8 mouse cellular contexts compared by ENCODE assay signal in the genomic region with DNA sequence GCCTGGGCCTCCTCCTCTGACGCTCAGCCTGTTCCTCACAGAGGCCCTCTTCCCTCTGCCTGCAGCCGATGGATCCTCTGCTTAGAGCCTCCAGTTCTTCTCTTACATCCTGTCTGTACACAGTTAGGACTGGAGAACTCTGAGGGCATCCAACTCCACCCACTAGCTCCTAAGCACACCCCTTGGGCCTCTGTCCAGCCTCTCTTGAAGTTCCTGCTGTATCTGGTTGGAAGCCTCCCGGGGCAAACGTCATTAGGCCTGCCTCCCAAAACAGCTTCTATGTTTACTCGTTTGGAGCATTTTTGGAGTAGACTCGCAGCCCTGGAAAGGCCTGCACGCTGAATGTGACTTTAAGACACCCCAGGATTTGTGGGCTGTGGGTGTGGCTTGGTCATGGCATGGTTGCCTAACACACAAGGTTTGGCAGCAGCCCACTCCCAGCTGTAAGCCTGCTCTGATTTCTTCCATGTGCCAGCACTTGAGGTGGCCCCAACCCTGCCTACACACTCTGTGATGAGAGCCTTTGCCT. TPM values are rescaled to one million over a fixed set of nuclear protein-coding genes. Genes with fewer than 3 reads are reported as not detected.
DNase-seq lines count a peak whose midpoint lies in the region; ATAC-seq lines count a peak whose summit lies in the region.

A gene (minus strand): TSS at position 200 of the 529 bp plus-strand sequence.

- H3K27me3 ChIP-seq in forebrain, embryonic 16.5 days (replicated peaks; ENCODE audit: control insufficient read depth, insufficient read depth, low read length), result no peaks in the 10 kb centered on the region
- no peaks in the 10 kb centered on the region for H3K27me3 ChIP-seq in lung, embryonic 15.5 days

- no peak for ATAC-seq in forebrain, embryonic 16.5 days
- ATAC-seq in lung, embryonic 15.5 days (ENCODE audit: borderline replicate concordance, extremely low read depth, low FRiP score, low TSS enrichment), result peak; percentile 98

- H3K4me1 ChIP-seq in forebrain, embryonic 16.5 days (replicated peaks; ENCODE audit: control insufficient read depth, insufficient read depth, low read length), result no peaks in the 10 kb centered on the region
- peaks cover 34% of the 10 kb centered on the region for H3K4me1 ChIP-seq in lung, embryonic 15.5 days

- no peak within 1 kb of the TSS for H3K4me3 ChIP-seq in forebrain, embryonic 16.5 days (replicated peaks; ENCODE audit: low read length)
- peak within 1 kb of the TSS; percentile 46 for H3K4me3 ChIP-seq in lung, embryonic 15.5 days

- no peak within 1 kb of the TSS for H3K4me2 ChIP-seq in forebrain, embryonic 16.5 days (ENCODE audit: low read length)
- peak within 1 kb of the TSS; percentile 63 for H3K4me2 ChIP-seq in lung, embryonic 15.5 days

- H3K36me3 ChIP-seq in forebrain, embryonic 16.5 days (ENCODE audit: control insufficient read depth, insufficient read depth), result no peaks in the 10 kb centered on the region
- H3K36me3 ChIP-seq in lung, embryonic 15.5 days, result no peaks in the 10 kb centered on the region

- WGBS in forebrain, embryonic 16.5 days, result 75% methylated on average over 7 of the region's 7 CpGs
- whole genome bisulfite sequencing in lung, embryonic 15.5 days, result 20% methylated on average over 7 of the region's 7 CpGs

- H3K9me3 ChIP-seq in forebrain, embryonic 16.5 days (ENCODE audit: control insufficient read depth, low read length), result no peaks in the 10 kb centered on the region
- H3K9me3 ChIP-seq in lung, embryonic 15.5 days, result no peaks in the 10 kb centered on the region

- DNase-seq in 416B (ENCODE audit: low read depth), result peak; percentile 75
- DNase-seq in adrenal gland, postnatal 10 days, result peak; percentile 92
- DNase-seq in heart, postnatal 4 days, result peak; percentile 94
- peak in 1 of 2 experiments; percentile 42 for DNase-seq in layer of hippocampus, adult 8-10 months (ENCODE audit: low spot score in 2 of 2)
- peak; percentile 70 for DNase-seq in ovary, postnatal 10 days (ENCODE audit: low spot score)
- no peak for DNase-seq in embryo, embryonic 10 days (ENCODE audit: low spot score)

- no peak within 1 kb of the TSS for H3K9ac ChIP-seq in forebrain, embryonic 16.5 days (replicated peaks; ENCODE audit: low read depth, low read length)
- peak within 1 kb of the TSS; percentile 47 for H3K9ac ChIP-seq in lung, embryonic 15.5 days

- no peak within 1 kb of the TSS for H3K27ac ChIP-seq in forebrain, embryonic 16.5 days (ENCODE audit: low read length)
- peak within 1 kb of the TSS; percentile 93 for H3K27ac ChIP-seq in lung, embryonic 15.5 days

RNA-seq across cellular contexts. Expression of the gene that starts here (rescaled TPM):
- total RNA-seq in adrenal gland, postnatal 10 days (2021), result 100 to 1,000 TPM; 169 to 185 TPM
- 17.7 and 24.4 TPM in 2 replicates for polyA plus RNA-seq in forebrain, embryonic 16.5 days (2015; fragmentation: Nextera tagmentation; extraction: Ambion mirVana)
- total RNA-seq in heart, postnatal 4 days (2021), result 10 to 100 TPM; 35.3 to 41.1 TPM
- 10 to 100 TPM; 16.8 to 23.4 (median 20.1) TPM for total RNA-seq in layer of hippocampus, adult 8-10 months (2022)
- polyA plus RNA-seq in lung, embryonic 15.5 days (2015; fragmentation: Nextera tagmentation; extraction: Ambion mirVana), result 73.6 and 83.1 TPM in 2 replicates

Comparison
In these comparisons a context has a peak if more than half of its experiments do, and no peak if none do; other contexts are left out.
1. RNA of the gene that starts here (total RNA-seq): 169 to 185 TPM in adrenal gland, postnatal 10 days; 35.3 to 41.1 TPM in heart, postnatal 4 days and 16.8 to 23.4 TPM in layer of hippocampus, adult 8-10 months; every median in the first group is over 4 times any median in the second.